Mouse (Mus musculus) forebrain, embryonic 14.5 days (tissue): ENCODE measurements at regions not wholly inside any gene's neighbourhood (a gene's known extent, or its start where the extent isn't known, plus 50 kb on each side); places are given as distances from the start of the nearest gene placed in this dataset.
A peak's percentile ranks its signal among the peaks of the same experiment; 100 is the strongest.

ENCODE experiments used
- ATAC-seq: fragments of 200-750 bp; cut with Nextera tagmentation; 2 replicates; pipeline ENCODE4 v1.8.0; 2017; ENCODE audit warnings: mild to moderate bottlenecking, moderate library complexity
- DNase-seq: peaks from one replicate; pipeline ENCODE4 v3.0.0-alpha.2; 2015; ENCODE audit warnings: low spot score
- H3K27ac ChIP-seq: fragments of 300-500 bp; sonication (generic); 2 replicates; pipeline ENCODE4 v1.5.1; 2014; ENCODE audit warnings: low read depth, mild to moderate bottlenecking, control low read depth, low read length, moderate library complexity
- H3K27me3 ChIP-seq: fragments of 300-500 bp; sonication (generic); replicated peaks from 2 replicates; pipeline ENCODE4 v1.6.1; 2014; ENCODE audit warnings: low read length, control low read depth, mixed read lengths; ENCODE audit not compliant: control insufficient read depth, insufficient read depth
- H3K36me3 ChIP-seq: fragments of 300-500 bp; sonication (generic); 2 replicates; pipeline ENCODE4 v1.6.1; 2014; ENCODE audit warnings: low read length, control low read depth; ENCODE audit not compliant: control insufficient read depth, insufficient read depth
- H3K4me1 ChIP-seq: fragments of 300-500 bp; sonication (generic); 2 replicates; pipeline ENCODE4 v1.6.1; 2014; ENCODE audit warnings: antibody characterized with exemption, low read length, control low read depth; ENCODE audit not compliant: control insufficient read depth, insufficient read depth
- H3K4me2 ChIP-seq: fragments of 300-500 bp; sonication (generic); 2 replicates; pipeline ENCODE4 v1.6.1; 2014; ENCODE audit warnings: mild to moderate bottlenecking, control low read depth, low read length
- H3K4me3 ChIP-seq: fragments of 300-500 bp; sonication (generic); 2 replicates; pipeline ENCODE4 v1.5.1; 2014; ENCODE audit warnings: low read depth, low read length, control low read depth
- H3K9ac ChIP-seq: fragments of 300-500 bp; sonication (generic); 2 replicates; pipeline ENCODE4 v1.6.1; 2014; ENCODE audit warnings: mild to moderate bottlenecking, low read length, control low read depth, moderate library complexity
- H3K9me3 ChIP-seq: fragments of 300-500 bp; sonication (generic); replicated peaks from 2 replicates; pipeline ENCODE4 v1.6.1; 2016; ENCODE audit warnings: low read length, control low read depth, mixed read lengths; ENCODE audit not compliant: control insufficient read depth
- WGBS: fragments of 180-500 bp; shearing (Covaris S2); extraction: QIAGEN DNeasy Blood & Tissue Kit; methylation state at CpG from one replicate; pipeline ENCODE4 v1.1.7; 2014; 5-methylcytosine and 5-hydroxymethylcytosine counted together

DNA sequence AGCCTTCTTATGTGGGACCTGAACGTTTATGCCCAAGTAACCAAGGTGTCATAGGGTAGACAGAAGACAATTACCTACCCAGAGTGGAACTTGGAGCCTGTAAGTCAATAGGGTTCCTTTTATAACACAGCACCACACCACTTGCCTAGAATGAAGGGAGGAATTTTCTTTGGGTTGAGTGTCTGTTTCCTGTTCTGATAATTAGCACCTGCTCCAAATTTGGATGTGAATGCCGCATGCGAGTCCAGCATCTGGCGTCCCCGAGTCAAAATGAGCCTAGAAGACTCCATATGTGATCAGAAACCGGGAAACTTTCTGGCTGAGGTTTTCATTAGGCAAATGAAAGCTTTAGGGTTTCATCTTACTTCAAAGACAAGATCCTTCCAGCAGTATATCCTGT is 653.7 kb downstream of the Adgrl2 start:
- WGBS, result 68% methylated on average over 6 of the region's 6 CpGs
- DNase-seq, result no peak
- no peak overlapping the region for H3K4me2 ChIP-seq
- H3K9me3 ChIP-seq, result no peaks in the 10 kb centered on the region
- H3K9ac ChIP-seq, result no peak overlapping the region
- no peaks in the 10 kb centered on the region for H3K36me3 ChIP-seq
- no peaks in the 10 kb centered on the region for H3K4me1 ChIP-seq
- H3K27ac ChIP-seq, result no peak overlapping the region
- no peaks in the 10 kb centered on the region for H3K27me3 ChIP-seq
- ATAC-seq, result no peak
- no peak overlapping the region for H3K4me3 ChIP-seq

- no peaks in the 10 kb centered on the region for H3K9me3 ChIP-seq
Measured at GRCm38 (mm10) chr3:148336091-148336511, 654.3 kb downstream of the Adgrl2 start.

DNA sequence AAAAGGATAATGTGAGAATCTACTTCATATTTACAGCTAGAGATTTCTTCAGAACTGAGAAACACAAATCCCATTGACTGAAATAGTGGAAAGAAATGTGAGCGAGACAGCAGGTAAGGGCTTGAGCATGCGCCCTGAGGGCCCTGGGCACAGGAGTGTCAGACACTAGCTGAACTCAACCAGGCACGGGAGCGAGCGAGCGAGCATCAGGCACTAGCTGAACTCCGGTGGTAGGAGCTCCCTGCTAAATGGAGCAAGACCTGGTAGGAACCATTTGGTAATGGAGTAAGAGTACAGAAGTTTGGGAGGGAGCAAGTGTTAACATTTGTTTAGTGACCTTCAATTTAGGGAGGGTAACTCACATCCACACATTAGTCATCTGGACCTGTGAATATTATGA is 654.7 kb downstream of the Adgrl2 start:
- DNase-seq (no peak), ATAC-seq (no peak)
- H3K4me3 ChIP-seq, result no peak overlapping the region
- H3K36me3 ChIP-seq, result no peaks in the 10 kb centered on the region
- H3K9ac ChIP-seq, result no peak overlapping the region
- H3K9me3 ChIP-seq, result no peaks in the 10 kb centered on the region
- H3K4me1 ChIP-seq, result no peaks in the 10 kb centered on the region
- no peak overlapping the region for H3K27ac ChIP-seq
- H3K4me2 ChIP-seq, result no peak overlapping the region
- H3K27me3 ChIP-seq, result no peaks in the 10 kb centered on the region
- WGBS, result 88% methylated on average over 7 of the region's 7 CpGs

More at GRCm38 (mm10) chr3:148336091-148336511, 654.3 kb downstream of the Adgrl2 start:
- H3K4me2 ChIP-seq, result no peak overlapping the region
- no peaks in the 10 kb centered on the region for H3K36me3 ChIP-seq
- H3K4me3 ChIP-seq, result no peak overlapping the region
- 78% methylated on average over 15 of the region's 15 CpGs for WGBS
- ATAC-seq, result no peak
- no peak overlapping the region for H3K27ac ChIP-seq
- no peaks in the 10 kb centered on the region for H3K27me3 ChIP-seq
- no peak for DNase-seq
- H3K9ac ChIP-seq, result no peak overlapping the region
- no peaks in the 10 kb centered on the region for H3K4me1 ChIP-seq

DNA sequence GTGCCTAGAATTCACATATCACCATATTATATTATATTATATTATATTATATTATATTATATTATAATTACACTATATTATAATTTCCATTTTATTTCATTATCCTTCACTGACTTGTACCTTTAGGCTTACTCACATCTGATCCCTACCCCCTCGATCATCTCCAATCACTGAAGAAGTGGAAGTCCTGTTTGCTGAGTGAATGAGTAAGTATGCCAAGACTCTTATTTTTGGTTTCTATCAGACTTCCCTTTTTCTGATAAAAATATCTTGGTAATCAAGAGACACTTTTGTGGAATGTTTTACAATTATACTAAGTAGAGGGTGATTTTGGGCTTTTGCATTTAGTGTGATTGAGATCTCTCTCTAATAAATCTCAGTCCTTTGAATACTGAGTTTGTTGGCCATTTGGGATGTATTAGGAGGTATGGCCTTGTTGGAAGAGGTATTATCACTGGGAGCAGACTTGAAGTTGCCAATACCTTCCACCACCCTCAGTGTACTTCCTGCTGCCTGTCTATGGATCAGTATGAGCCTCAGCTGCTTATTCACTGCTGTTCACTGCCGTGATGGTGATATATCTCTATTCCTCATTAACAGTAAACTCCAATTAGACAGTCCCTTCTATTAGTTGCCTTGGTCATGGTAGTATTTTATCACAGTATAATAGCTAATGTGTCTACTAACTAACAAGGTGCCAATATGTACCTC is 665.3 kb downstream of the Adgrl2 start:
- H3K27ac ChIP-seq, result no peak overlapping the region
- H3K9ac ChIP-seq, result no peak overlapping the region
- H3K4me1 ChIP-seq, result no peaks in the 10 kb centered on the region
- H3K4me2 ChIP-seq, result no peak overlapping the region
- no peak for ATAC-seq
- no peak for DNase-seq
- 89% methylated on average over 2 of the region's 2 CpGs for WGBS
- H3K4me3 ChIP-seq, result no peak overlapping the region
- H3K36me3 ChIP-seq, result no peaks in the 10 kb centered on the region
- H3K27me3 ChIP-seq, result no peaks in the 10 kb centered on the region
- H3K9me3 ChIP-seq, result no peaks in the 10 kb centered on the region

DNA sequence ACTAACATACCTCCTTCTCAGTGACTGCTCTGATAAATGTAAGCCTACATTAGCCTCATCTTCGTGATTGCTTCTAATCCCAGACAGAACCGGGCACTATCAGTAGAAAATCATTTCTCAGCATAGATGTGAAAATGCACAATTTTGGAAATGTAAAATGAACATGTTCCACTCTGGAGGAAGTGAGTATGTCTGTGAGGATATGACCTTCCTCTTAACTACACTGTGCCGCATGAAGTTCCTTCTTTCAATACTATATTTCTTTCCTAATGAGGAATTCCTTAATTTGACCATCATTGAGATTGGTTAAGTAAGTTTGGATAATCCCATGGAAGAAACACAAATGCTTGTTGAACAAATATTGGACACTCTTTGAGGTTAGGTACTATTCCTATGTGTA is 668.5 kb downstream of the Adgrl2 start:
- WGBS, result 96% methylated on average over 3 of the region's 3 CpGs
- Histone ChIP-seq H3K4me2 (no peak overlapping the region), H3K36me3 (no peaks in the 10 kb centered on the region), H3K27ac (no peak overlapping the region), H3K9ac (no peak overlapping the region), H3K27me3 (no peaks in the 10 kb centered on the region), H3K9me3 (no peaks in the 10 kb centered on the region), H3K4me3 (no peak overlapping the region), H3K4me1 (no peaks in the 10 kb centered on the region)
- no peak for DNase-seq
- ATAC-seq, result no peak

- no peak overlapping the region for H3K9ac ChIP-seq
- no peak overlapping the region for H3K4me2 ChIP-seq
- DNase-seq (no peak), ATAC-seq (no peak)
- no peak overlapping the region for H3K27ac ChIP-seq
- H3K4me1 ChIP-seq, result no peaks in the 10 kb centered on the region
- H3K4me3 ChIP-seq, result no peak overlapping the region
- H3K36me3 ChIP-seq, result no peaks in the 10 kb centered on the region
- 95% methylated on average over 3 of the region's 3 CpGs for WGBS
- H3K9me3 ChIP-seq, result no peaks in the 10 kb centered on the region
- H3K27me3 ChIP-seq, result no peaks in the 10 kb centered on the region
Measured at GRCm38 (mm10) chr3:148316198-148316597, 674.2 kb downstream of the Adgrl2 start.

- H3K4me3 ChIP-seq, result no peak overlapping the region
- 90% methylated on average over 1 of the region's 1 CpGs for WGBS
Measured at GRCm38 (mm10) chr3:148315286-148315685, 675.1 kb downstream of the Adgrl2 start.

GRCm38 (mm10) chr3:148295515-148295914 is 694.8 kb downstream of the Adgrl2 start:
- H3K9me3 ChIP-seq, result no peaks in the 10 kb centered on the region
- H3K27ac ChIP-seq, result no peak overlapping the region
- H3K27me3 ChIP-seq, result no peaks in the 10 kb centered on the region
- 90% methylated on average over 5 of the region's 5 CpGs for WGBS
- H3K4me3 ChIP-seq, result no peak overlapping the region
- H3K9ac ChIP-seq, result no peak overlapping the region
- H3K4me2 ChIP-seq, result no peak overlapping the region
- no peaks in the 10 kb centered on the region for H3K4me1 ChIP-seq
- no peak for ATAC-seq
- no peak for DNase-seq
- H3K36me3 ChIP-seq, result no peaks in the 10 kb centered on the region

More at GRCm38 (mm10) chr3:148315286-148315685, 675.1 kb downstream of the Adgrl2 start:
- Histone ChIP-seq H3K27me3 (no peaks in the 10 kb centered on the region), H3K36me3 (no peaks in the 10 kb centered on the region), H3K4me1 (no peaks in the 10 kb centered on the region), H3K9ac (no peak overlapping the region), H3K4me2 (no peak overlapping the region), H3K27ac (no peak overlapping the region), H3K9me3 (no peaks in the 10 kb centered on the region)
- ATAC-seq (no peak), DNase-seq (peak; percentile 54)

DNA sequence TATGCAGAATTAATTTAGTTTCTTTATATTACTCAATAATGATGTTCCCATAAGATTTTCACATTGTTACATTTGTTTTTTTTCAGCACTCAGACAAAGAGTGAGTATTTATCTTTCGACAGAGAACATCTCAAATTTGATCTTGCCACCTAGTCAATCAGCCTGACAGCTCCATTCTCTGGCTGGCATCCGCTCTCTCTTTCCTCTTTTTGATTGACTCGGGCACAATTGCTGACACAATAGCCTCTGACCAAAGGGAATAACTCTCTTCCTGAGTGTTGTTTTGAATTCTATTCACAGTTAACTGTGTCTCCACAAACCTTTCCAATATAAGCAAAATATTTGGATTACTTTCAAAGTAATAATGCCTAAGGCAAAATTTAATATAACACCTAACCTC is 711.4 kb downstream of the Adgrl2 start:
- 39% methylated on average over 3 of the region's 3 CpGs for WGBS
- H3K27ac ChIP-seq, result no peak overlapping the region
- no peaks in the 10 kb centered on the region for H3K9me3 ChIP-seq
- no peak overlapping the region for H3K9ac ChIP-seq
- H3K4me2 ChIP-seq, result no peak overlapping the region
- H3K36me3 ChIP-seq, result no peaks in the 10 kb centered on the region
- ATAC-seq (no peak), DNase-seq (peak; percentile 31)
- H3K4me1 ChIP-seq, result no peaks in the 10 kb centered on the region
- no peaks in the 10 kb centered on the region for H3K27me3 ChIP-seq
- H3K4me3 ChIP-seq, result no peak overlapping the region
